Mouse (Mus musculus): ENCODE measurements around the gene Rapgef3. TPM values are rescaled to one million over a fixed set of nuclear protein-coding genes. Genes with fewer than 3 reads are reported as not detected.

Rapgef3 gene
- polyA plus RNA-seq, 1 experiment from 2014 or later = 26.3 TPM

GRCm38 (mm10) chr15:97748964-97749363 lies 18.8 kb downstream of the Rapgef3 start:
- ATAC-seq (replicated peaks; ENCODE audit: extremely low read depth, insufficient read depth, low FRiP score) = no peak
- 87% methylated on average over 4 of the region's 4 CpGs for WGBS
- Histone ChIP-seq H3K4me1 (ENCODE audit: control insufficient read depth, insufficient read depth, low read length) (peaks cover 38% of the 10 kb centered on the region), H3K27ac (ENCODE audit: low read length) (peak overlapping the region; percentile 76), H3K27me3 (ENCODE audit: control insufficient read depth, insufficient read depth, low read length) (no peaks in the 10 kb centered on the region), H3K36me3 (ENCODE audit: control insufficient read depth, insufficient read depth) (no peaks in the 10 kb centered on the region), H3K4me3 (ENCODE audit: low read length) (peak overlapping the region; percentile 26; the same call in 1 of the 2 replicates), H3K9me3 (replicated peaks; ENCODE audit: control insufficient read depth, low read length) (no peaks in the 10 kb centered on the region), H3K4me2 (ENCODE audit: low read depth, low read length) (peak overlapping the region; percentile 29), H3K9ac (ENCODE audit: low read length) (peak overlapping the region; percentile 48; the same call in 1 of the 2 replicates)

GRCm38 (mm10) chr15:97748309-97748708 lies 19.5 kb downstream of the Rapgef3 start:
- peak; percentile 65 for ATAC-seq (replicated peaks; ENCODE audit: extremely low read depth, insufficient read depth, low FRiP score)
- WGBS = 28% methylated on average over 10 of the region's 10 CpGs
- H3K4me2 ChIP-seq (ENCODE audit: low read depth, low read length) = peak overlapping the region; percentile 36
- H3K9ac ChIP-seq (ENCODE audit: low read length) = peak overlapping the region; percentile 48
- H3K4me3 ChIP-seq (ENCODE audit: low read length) = peak overlapping the region; percentile 26; the same call in 1 of the 2 replicates
- peak overlapping the region; percentile 76 for H3K27ac ChIP-seq (ENCODE audit: low read length)
- no peaks in the 10 kb centered on the region for H3K36me3 ChIP-seq (ENCODE audit: control insufficient read depth, insufficient read depth)
- no peaks in the 10 kb centered on the region for H3K9me3 ChIP-seq (replicated peaks; ENCODE audit: control insufficient read depth, low read length)
- no peaks in the 10 kb centered on the region for H3K27me3 ChIP-seq (ENCODE audit: control insufficient read depth, insufficient read depth, low read length)
- peaks cover 38% of the 10 kb centered on the region for H3K4me1 ChIP-seq (ENCODE audit: control insufficient read depth, insufficient read depth, low read length)

- Histone ChIP-seq H3K27ac (ENCODE audit: low read length) (no peak overlapping the region; the same call in 1 of the 2 replicates), H3K4me2 (ENCODE audit: low read depth, low read length) (no peak overlapping the region), H3K4me3 (ENCODE audit: low read length) (no peak overlapping the region), H3K9me3 (replicated peaks; ENCODE audit: control insufficient read depth, low read length) (no peaks in the 10 kb centered on the region), H3K36me3 (ENCODE audit: control insufficient read depth, insufficient read depth) (no peaks in the 10 kb centered on the region), H3K9ac (ENCODE audit: low read length) (no peak overlapping the region), H3K4me1 (ENCODE audit: control insufficient read depth, insufficient read depth, low read length) (peaks cover 40% of the 10 kb centered on the region), H3K27me3 (ENCODE audit: control insufficient read depth, insufficient read depth, low read length) (no peaks in the 10 kb centered on the region)
- WGBS = 87% methylated on average over 4 of the region's 4 CpGs
- no peak for ATAC-seq (replicated peaks; ENCODE audit: extremely low read depth, insufficient read depth, low FRiP score)
Observed at GRCm38 (mm10) chr15:97747486-97747885, 20.3 kb downstream of the Rapgef3 start.

GRCm38 (mm10) chr15:97746748-97747147 lies 21.0 kb downstream of the Rapgef3 start:
- no peak overlapping the region for H3K9ac ChIP-seq (ENCODE audit: low read length)
- no peaks in the 10 kb centered on the region for H3K27me3 ChIP-seq (ENCODE audit: control insufficient read depth, insufficient read depth, low read length)
- no peak overlapping the region for H3K27ac ChIP-seq (ENCODE audit: low read length)
- WGBS = 87% methylated on average over 24 of the region's 24 CpGs
- H3K4me1 ChIP-seq (ENCODE audit: control insufficient read depth, insufficient read depth, low read length) = peaks cover 48% of the 10 kb centered on the region
- no peaks in the 10 kb centered on the region for H3K36me3 ChIP-seq (ENCODE audit: control insufficient read depth, insufficient read depth)
- no peak overlapping the region for H3K4me3 ChIP-seq (ENCODE audit: low read length)
- H3K4me2 ChIP-seq (ENCODE audit: low read depth, low read length) = no peak overlapping the region
- no peak for ATAC-seq (replicated peaks; ENCODE audit: extremely low read depth, insufficient read depth, low FRiP score)
- H3K9me3 ChIP-seq (replicated peaks; ENCODE audit: control insufficient read depth, low read length) = no peaks in the 10 kb centered on the region

DNA sequence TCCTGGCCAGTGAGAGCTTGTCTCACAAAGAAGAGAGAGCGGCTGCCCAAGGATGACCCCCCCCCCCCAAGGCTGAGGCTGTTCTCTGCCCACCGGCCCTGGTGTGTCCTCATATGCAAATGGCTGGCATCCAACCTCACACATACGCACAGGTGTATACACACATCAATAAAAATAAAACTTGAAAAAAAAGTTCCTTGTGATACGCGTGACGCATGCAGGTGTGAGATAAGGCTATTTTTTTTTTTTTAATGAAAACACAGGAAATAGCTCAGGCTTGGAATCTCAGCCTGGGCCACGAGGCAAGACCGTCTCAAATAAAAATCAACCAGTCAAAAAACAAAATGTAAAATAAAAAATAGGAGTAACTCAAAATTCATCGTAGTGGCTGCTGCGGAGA lies 21.5 kb downstream of the Rapgef3 start:
- Histone ChIP-seq H3K27me3 (ENCODE audit: control insufficient read depth, insufficient read depth, low read length) (no peaks in the 10 kb centered on the region), H3K36me3 (ENCODE audit: control insufficient read depth, insufficient read depth) (no peaks in the 10 kb centered on the region), H3K4me3 (ENCODE audit: low read length) (no peak overlapping the region), H3K27ac (ENCODE audit: low read length) (no peak overlapping the region), H3K4me2 (ENCODE audit: low read depth, low read length) (no peak overlapping the region), H3K9ac (ENCODE audit: low read length) (no peak overlapping the region), H3K4me1 (ENCODE audit: control insufficient read depth, insufficient read depth, low read length) (peaks cover 50% of the 10 kb centered on the region), H3K9me3 (replicated peaks; ENCODE audit: control insufficient read depth, low read length) (no peaks in the 10 kb centered on the region)
- 85% methylated on average over 10 of the region's 10 CpGs for WGBS
- ATAC-seq (replicated peaks; ENCODE audit: extremely low read depth, insufficient read depth, low FRiP score) = no peak

DNA sequence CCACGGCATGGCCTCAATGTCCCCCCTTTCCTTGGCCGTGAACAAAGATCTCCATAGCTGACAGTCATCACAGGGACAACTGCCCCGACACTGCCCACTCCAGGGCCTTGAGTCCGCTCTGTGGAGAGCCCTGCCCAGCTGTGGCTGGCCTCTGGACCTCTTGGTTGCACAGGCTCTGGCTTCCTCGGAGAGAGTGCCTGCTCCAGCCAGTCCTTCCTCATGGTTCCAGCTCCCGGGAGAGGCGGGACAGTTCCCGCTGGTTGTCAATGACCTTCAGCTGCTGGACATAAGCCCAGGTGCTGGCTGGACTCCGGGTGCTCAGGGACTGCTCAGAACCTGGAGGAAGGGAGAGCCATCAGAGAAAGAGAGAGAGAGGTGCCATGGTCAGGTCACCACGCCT lies 22.4 kb downstream of the Rapgef3 start:
- peak overlapping the region; percentile 64 for H3K27ac ChIP-seq (ENCODE audit: low read length)
- H3K4me3 ChIP-seq (ENCODE audit: low read length) = no peak overlapping the region
- whole genome bisulfite sequencing = 34% methylated on average over 10 of the region's 10 CpGs
- 0 out of 2 replicates have a peak, but pooled peaks have one; percentile 13 for ATAC-seq (replicated peaks; ENCODE audit: extremely low read depth, insufficient read depth, low FRiP score)
- H3K9me3 ChIP-seq (replicated peaks; ENCODE audit: control insufficient read depth, low read length) = no peaks in the 10 kb centered on the region
- peak overlapping the region; percentile 55 for H3K9ac ChIP-seq (ENCODE audit: low read length)
- H3K27me3 ChIP-seq (ENCODE audit: control insufficient read depth, insufficient read depth, low read length) = no peaks in the 10 kb centered on the region
- H3K4me1 ChIP-seq (ENCODE audit: control insufficient read depth, insufficient read depth, low read length) = peaks cover 43% of the 10 kb centered on the region
- no peaks in the 10 kb centered on the region for H3K36me3 ChIP-seq (ENCODE audit: control insufficient read depth, insufficient read depth)
- no peak overlapping the region for H3K4me2 ChIP-seq (ENCODE audit: low read depth, low read length)

DNA sequence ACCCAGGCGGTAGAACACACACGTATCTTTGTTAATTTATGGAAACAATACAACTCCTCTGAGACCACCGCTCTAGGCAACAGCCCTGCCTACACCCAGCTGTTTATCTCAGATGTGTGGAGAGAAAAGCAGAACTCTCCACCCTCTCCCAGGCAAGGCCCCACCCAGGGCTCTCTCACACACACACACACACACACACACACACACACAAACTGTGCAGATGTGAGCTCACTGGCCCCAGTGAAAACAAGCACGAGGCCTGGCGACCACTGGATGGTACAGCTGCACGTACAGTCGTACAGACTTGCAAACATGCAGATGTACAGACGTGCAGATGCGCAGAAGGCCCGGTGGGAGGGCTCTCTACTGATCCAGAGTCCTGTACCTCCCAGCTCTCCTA lies 22.8 kb downstream of the Rapgef3 start:
- Histone ChIP-seq H3K9ac (ENCODE audit: low read length) (peak overlapping the region; percentile 55), H3K4me3 (ENCODE audit: low read length) (no peak overlapping the region), H3K27me3 (ENCODE audit: control insufficient read depth, insufficient read depth, low read length) (no peaks in the 10 kb centered on the region), H3K36me3 (ENCODE audit: control insufficient read depth, insufficient read depth) (no peaks in the 10 kb centered on the region), H3K27ac (ENCODE audit: low read length) (peak overlapping the region; percentile 64), H3K9me3 (replicated peaks; ENCODE audit: control insufficient read depth, low read length) (no peaks in the 10 kb centered on the region), H3K4me2 (ENCODE audit: low read depth, low read length) (no peak overlapping the region), H3K4me1 (ENCODE audit: control insufficient read depth, insufficient read depth, low read length) (peaks cover 39% of the 10 kb centered on the region)
- WGBS = 66% methylated on average over 10 of the region's 10 CpGs
- ATAC-seq (replicated peaks; ENCODE audit: extremely low read depth, insufficient read depth, low FRiP score) = 0 out of 2 replicates have a peak, but pooled peaks have one; percentile 8

DNA sequence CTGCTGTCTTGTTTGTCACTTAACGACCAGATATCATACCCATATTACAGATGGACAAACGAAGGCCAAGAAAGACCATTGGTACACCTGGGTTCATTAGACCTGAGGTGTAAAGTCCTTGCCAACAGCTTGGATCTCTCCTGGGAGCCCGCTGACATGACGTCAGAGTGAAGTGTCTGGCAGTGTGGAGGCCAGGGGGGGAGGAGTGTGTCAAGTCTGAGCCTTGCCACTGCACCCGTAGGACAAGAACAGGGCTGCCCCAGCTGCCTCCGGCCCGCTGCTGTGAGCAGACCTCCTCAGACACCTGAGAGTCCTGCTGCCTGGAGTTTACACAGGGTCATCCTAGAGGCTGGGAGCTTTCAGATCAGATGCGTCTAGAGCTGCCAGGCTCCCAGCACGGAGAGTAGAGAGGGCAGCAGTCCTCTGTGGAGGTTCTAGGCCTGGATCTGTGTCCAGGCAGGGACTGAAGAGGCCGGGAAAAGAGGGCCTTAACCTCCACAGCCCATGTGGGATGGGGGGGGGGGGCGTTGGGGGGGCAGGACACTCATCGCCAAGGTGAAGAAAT lies 23.7 kb downstream of the Rapgef3 start:
- Histone ChIP-seq H3K27me3 (ENCODE audit: control insufficient read depth, insufficient read depth, low read length) (no peaks in the 10 kb centered on the region), H3K4me1 (ENCODE audit: control insufficient read depth, insufficient read depth, low read length) (peaks cover 36% of the 10 kb centered on the region), H3K36me3 (ENCODE audit: control insufficient read depth, insufficient read depth) (no peaks in the 10 kb centered on the region), H3K9ac (ENCODE audit: low read length) (no peak overlapping the region), H3K4me2 (ENCODE audit: low read depth, low read length) (no peak overlapping the region), H3K27ac (ENCODE audit: low read length) (peak overlapping the region; percentile 17; the same call in 1 of the 2 replicates), H3K9me3 (replicated peaks; ENCODE audit: control insufficient read depth, low read length) (no peaks in the 10 kb centered on the region), H3K4me3 (ENCODE audit: low read length) (no peak overlapping the region)
- no peak for ATAC-seq (replicated peaks; ENCODE audit: extremely low read depth, insufficient read depth, low FRiP score)
- WGBS = 56% methylated on average over 12 of the region's 12 CpGs

GRCm38 (mm10) chr15:97743210-97743609 lies 24.6 kb downstream of the Rapgef3 start:
- Histone ChIP-seq H3K27me3 (ENCODE audit: control insufficient read depth, insufficient read depth, low read length) (no peaks in the 10 kb centered on the region), H3K36me3 (ENCODE audit: control insufficient read depth, insufficient read depth) (no peaks in the 10 kb centered on the region), H3K9ac (ENCODE audit: low read length) (no peak overlapping the region), H3K27ac (ENCODE audit: low read length) (no peak overlapping the region), H3K9me3 (replicated peaks; ENCODE audit: control insufficient read depth, low read length) (no peaks in the 10 kb centered on the region), H3K4me1 (ENCODE audit: control insufficient read depth, insufficient read depth, low read length) (peaks cover 30% of the 10 kb centered on the region), H3K4me2 (ENCODE audit: low read depth, low read length) (no peak overlapping the region), H3K4me3 (ENCODE audit: low read length) (no peak overlapping the region)
- WGBS = 86% methylated on average over 5 of the region's 5 CpGs
- no peak for ATAC-seq (replicated peaks; ENCODE audit: extremely low read depth, insufficient read depth, low FRiP score)

Measured in heart, embryonic 16.5 days (tissue).